Mouse (Mus musculus) heart, embryonic 14.5 days (tissue): ENCODE results near the gene Spats2l. TPM values are rescaled to one million over a fixed set of nuclear protein-coding genes. Genes with fewer than 3 reads are reported as not detected.

Experiments used
- ATAC-seq: fragments of 200-750 bp; cut with Nextera tagmentation; 2 replicates; pipeline ENCODE4 v1.8.0; 2017; ENCODE audit warnings: low read depth, moderate TSS enrichment; ENCODE audit not compliant: insufficient number of reproducible peaks, insufficient read depth, low FRiP score
- H3K27ac ChIP-seq, 2 experiments: fragments of 200-500 bp in 1 of 2; fragments of 300-500 bp in 1 of 2; sonication (generic) in 1 of 2; replicated peaks in 1 of 2; 2 replicates each; pipeline ENCODE4 v1.5.1; 2012 to 2014; ENCODE audit warnings: low read depth in 2 of 2, low read length in 2 of 2, control low read depth in 1 of 2, mild to moderate bottlenecking in 1 of 2, mixed read lengths in 1 of 2; ENCODE audit not compliant: control insufficient read depth in 1 of 2, insufficient read depth in 1 of 2
- H3K27me3 ChIP-seq: fragments of 300-500 bp; sonication (generic); 2 replicates; pipeline ENCODE4 v1.6.1; 2014; ENCODE audit warnings: mild to moderate bottlenecking, low read length, control low read depth; ENCODE audit not compliant: control insufficient read depth, insufficient read depth
- H3K36me3 ChIP-seq: fragments of 300-500 bp; sonication (generic); 2 replicates; pipeline ENCODE4 v1.6.1; 2014; ENCODE audit warnings: mild to moderate bottlenecking, control low read depth, low read length, mixed read lengths; ENCODE audit not compliant: control insufficient read depth, insufficient read depth
- H3K4me1 ChIP-seq, 2 experiments: fragments of 200-500 bp in 1 of 2; fragments of 300-500 bp in 1 of 2; sonication (generic) in 1 of 2; 2 replicates each; pipeline ENCODE4 v1.6.1; 2012 to 2014; ENCODE audit warnings: low read length in 2 of 2, control low read depth in 1 of 2, mixed read lengths in 1 of 2; ENCODE audit not compliant: control insufficient read depth in 2 of 2, insufficient read depth in 2 of 2
- H3K4me2 ChIP-seq: fragments of 300-500 bp; sonication (generic); 2 replicates; pipeline ENCODE4 v1.6.1; 2014; ENCODE audit warnings: mild to moderate bottlenecking, low read length
- H3K4me3 ChIP-seq, 2 experiments: fragments of 200-500 bp in 1 of 2; fragments of 300-500 bp in 1 of 2; sonication (generic) in 1 of 2; 2 replicates each; pipeline ENCODE4 v1.5.1; 2012 to 2014; ENCODE audit warnings: low read length in 2 of 2, mild to moderate bottlenecking in 2 of 2, control low read depth in 1 of 2, low read depth in 1 of 2, moderate library complexity in 1 of 2; ENCODE audit not compliant: control insufficient read depth in 1 of 2, insufficient read depth in 1 of 2
- H3K9ac ChIP-seq: fragments of 300-500 bp; sonication (generic); 2 replicates; pipeline ENCODE4 v1.6.1; 2014; ENCODE audit warnings: mild to moderate bottlenecking, low read length
- H3K9me3 ChIP-seq: fragments of 300-500 bp; sonication (generic); 2 replicates; pipeline ENCODE4 v1.6.1; 2016; ENCODE audit warnings: low read length, control low read depth; ENCODE audit not compliant: control insufficient read depth
- WGBS: fragments of 180-500 bp; shearing (Covaris S2); extraction: QIAGEN DNeasy Blood & Tissue Kit; methylation state at CpG from one replicate; pipeline ENCODE4 v1.1.7; 2014; 5-methylcytosine and 5-hydroxymethylcytosine counted together
- polyA plus RNA-seq: library from polyadenylated mRNA; unstranded; fragments of >200 nt; fragmentation: Nextera tagmentation; extraction: Ambion mirVana; gene quantifications from 2 replicates; pipeline ENCODE4 v1.2.1, GENCODE M21; 2014

The Spats2l gene
- polyA plus RNA-seq, 1 experiment from 2014 or later = 70.0 TPM

- WGBS = 77% methylated on average over 4 of the region's 4 CpGs
- ATAC-seq = no peak
Measured at GRCm38 (mm10) chr1:57862024-57862423, 88.1 kb downstream of the Spats2l start.

DNA sequence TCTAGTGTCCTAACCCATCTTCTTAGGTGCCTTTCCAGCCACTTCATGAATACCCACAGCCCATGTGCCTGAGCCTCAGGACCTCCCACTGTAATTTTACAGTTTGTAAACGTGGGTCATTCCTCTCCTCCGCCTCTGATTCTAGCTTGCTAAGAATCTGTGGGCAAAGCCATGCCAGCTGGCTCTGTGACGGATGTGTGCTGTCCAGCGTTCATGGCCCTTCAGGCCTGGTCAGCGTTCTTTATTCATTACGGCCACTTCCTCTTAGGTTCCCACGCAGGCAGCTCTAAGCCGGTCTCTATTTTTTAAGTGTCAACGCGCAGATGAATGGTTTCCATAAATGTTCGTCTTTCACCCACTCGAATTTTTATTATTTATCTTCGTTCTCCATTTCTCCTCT is 94.7 kb downstream of the Spats2l start:
- no peaks in the 10 kb centered on the region for H3K9me3 ChIP-seq
- H3K27me3 ChIP-seq = no peaks in the 10 kb centered on the region
- no peak for ATAC-seq
- peaks cover 0 to 9% of the 10 kb centered on the region in 2 experiments; a peak in 2 of 4 replicates for H3K4me1 ChIP-seq
- no peak overlapping the region for H3K4me3 ChIP-seq
- no peaks in the 10 kb centered on the region for H3K36me3 ChIP-seq
- no peak overlapping the region for H3K27ac ChIP-seq
- no peak overlapping the region for H3K9ac ChIP-seq
- WGBS = 60% methylated on average over 13 of the region's 13 CpGs
- H3K4me2 ChIP-seq = no peak overlapping the region

More at GRCm38 (mm10) chr1:57862024-57862423, 88.1 kb downstream of the Spats2l start:
- Histone ChIP-seq H3K36me3 (no peaks in the 10 kb centered on the region), H3K9me3 (peaks cover 3% of the 10 kb centered on the region; the same call in 1 of the 2 replicates), H3K4me1 (peaks cover 0 to 7% of the 10 kb centered on the region in 2 experiments; a peak in 1 of 4 replicates), H3K4me3 (no peak overlapping the region), H3K27ac (no peak overlapping the region), H3K27me3 (no peaks in the 10 kb centered on the region), H3K9ac (no peak overlapping the region), H3K4me2 (no peak overlapping the region)

GRCm38 (mm10) chr1:57872006-57872405 is 98.0 kb downstream of the Spats2l start:
- Histone ChIP-seq H3K36me3 (no peaks in the 10 kb centered on the region), H3K4me2 (no peak overlapping the region), H3K27me3 (no peaks in the 10 kb centered on the region), H3K4me3 (no peak overlapping the region), H3K27ac (no peak overlapping the region), H3K9ac (no peak overlapping the region), H3K9me3 (no peaks in the 10 kb centered on the region), H3K4me1 (peaks cover 0 to 2% of the 10 kb centered on the region in 2 experiments; a peak in 1 of 4 replicates)
- ATAC-seq = no peak
- 67% methylated on average over 3 of the region's 3 CpGs for WGBS

DNA sequence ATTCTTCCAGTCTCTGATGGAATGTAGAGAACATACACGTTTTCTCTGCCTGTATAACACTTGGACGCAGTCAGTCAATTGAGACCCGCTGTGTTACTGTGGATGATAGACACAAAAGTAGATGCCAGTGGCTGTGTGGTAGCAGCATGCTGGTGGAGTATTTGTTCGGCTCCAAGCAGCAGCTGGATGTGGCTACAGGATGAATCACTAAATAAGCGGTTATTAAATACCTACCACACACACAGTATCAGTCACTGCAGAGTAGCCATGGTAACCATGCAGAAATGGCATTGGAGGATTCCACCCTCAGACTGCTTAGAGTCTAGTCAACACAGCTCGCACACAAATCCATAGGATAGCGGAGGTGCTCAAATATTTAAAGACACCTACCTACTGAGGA is 100.0 kb downstream of the Spats2l start:
- no peak overlapping the region for H3K27ac ChIP-seq
- 81% methylated on average over 7 of the region's 7 CpGs for WGBS

DNA sequence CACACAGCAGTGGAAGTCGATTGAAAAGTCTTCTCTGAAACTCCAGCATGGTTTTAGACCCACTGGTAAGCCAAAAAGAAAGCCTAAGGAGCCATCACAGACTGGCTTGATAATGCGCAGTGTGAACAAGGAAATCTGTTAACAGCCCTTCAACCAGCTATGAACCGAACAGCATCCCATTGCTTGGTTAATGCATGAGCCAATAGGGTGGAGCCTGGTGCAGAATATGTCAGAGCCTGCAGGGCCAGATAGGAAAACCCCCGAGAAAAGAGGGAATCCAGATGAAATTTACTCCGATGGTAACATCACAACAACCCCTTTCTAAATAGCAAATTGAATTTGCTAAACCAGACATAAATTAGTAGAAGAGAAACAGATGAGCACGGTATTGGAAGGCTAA is 101.1 kb downstream of the Spats2l start:
- Histone ChIP-seq H3K4me2 (no peak overlapping the region), H3K36me3 (no peaks in the 10 kb centered on the region), H3K4me3 (no peak overlapping the region), H3K27me3 (no peaks in the 10 kb centered on the region), H3K4me1 (peaks cover 0 to 2% of the 10 kb centered on the region in 2 experiments; a peak in 1 of 4 replicates), H3K9me3 (no peaks in the 10 kb centered on the region), H3K9ac (no peak overlapping the region), H3K27ac (no peak overlapping the region)
- WGBS = 60% methylated on average over 6 of the region's 6 CpGs
- no peak for ATAC-seq

More for the DNA sequence above, 100.0 kb downstream of the Spats2l start:
- no peaks in the 10 kb centered on the region for H3K36me3 ChIP-seq
- H3K4me2 ChIP-seq = no peak overlapping the region
- H3K9me3 ChIP-seq = no peaks in the 10 kb centered on the region
- ATAC-seq = no peak
- no peak overlapping the region for H3K9ac ChIP-seq
- H3K4me1 ChIP-seq = peaks cover 0 to 2% of the 10 kb centered on the region in 2 experiments; a peak in 1 of 4 replicates
- H3K27me3 ChIP-seq = no peaks in the 10 kb centered on the region
- no peak overlapping the region for H3K4me3 ChIP-seq

- H3K27ac ChIP-seq = no peak overlapping the region
- H3K4me3 ChIP-seq = no peak overlapping the region
- 68% methylated on average over 7 of the region's 7 CpGs for WGBS
- no peak for ATAC-seq
- no peaks in the 10 kb centered on the region for H3K9me3 ChIP-seq
- H3K4me2 ChIP-seq = no peak overlapping the region
- H3K9ac ChIP-seq = no peak overlapping the region
- 0 out of 2 replicates have a peak, but pooled peaks cover 2% of the 10 kb centered on the region for H3K36me3 ChIP-seq
- H3K27me3 ChIP-seq = no peaks in the 10 kb centered on the region
- peaks cover 0 to 2% of the 10 kb centered on the region in 2 experiments; a peak in 1 of 4 replicates for H3K4me1 ChIP-seq
Measured at GRCm38 (mm10) chr1:57875512-57875911, 101.5 kb downstream of the Spats2l start.

DNA sequence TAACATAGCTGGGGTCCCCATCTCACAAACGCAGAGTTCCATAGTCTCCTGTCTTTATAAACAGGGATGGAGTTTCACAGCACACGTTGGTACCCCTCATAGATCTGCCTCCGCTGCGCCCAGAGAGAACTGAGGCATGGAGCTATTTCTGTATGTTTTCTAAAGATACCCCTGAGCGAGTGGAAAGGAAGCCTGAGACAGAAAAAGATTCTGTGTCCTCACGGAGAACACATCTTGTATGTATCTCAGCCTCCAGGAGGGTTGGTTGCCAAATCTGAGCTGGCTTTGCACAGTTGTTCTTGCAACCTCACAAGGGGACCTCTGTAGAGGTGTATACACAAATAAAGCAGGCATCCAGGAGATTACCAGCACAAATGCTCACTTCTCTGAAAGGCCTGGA is 105.0 kb downstream of the Spats2l start:
- no peaks in the 10 kb centered on the region for H3K27me3 ChIP-seq
- H3K9me3 ChIP-seq = no peaks in the 10 kb centered on the region
- no peak overlapping the region for H3K27ac ChIP-seq
- H3K36me3 ChIP-seq = 0 out of 2 replicates have a peak, but pooled peaks cover 7% of the 10 kb centered on the region
- H3K9ac ChIP-seq = no peak overlapping the region
- H3K4me2 ChIP-seq = no peak overlapping the region
- no peak overlapping the region for H3K4me3 ChIP-seq
- 78% methylated on average over 6 of the region's 6 CpGs for WGBS
- no peaks in the 10 kb centered on the region for H3K4me1 ChIP-seq
- ATAC-seq = no peak

GRCm38 (mm10) chr1:57884867-57885266 is 110.9 kb downstream of the Spats2l start:
- H3K36me3 ChIP-seq = peaks cover 15% of the 10 kb centered on the region; the same call in 1 of the 2 replicates
- no peaks in the 10 kb centered on the region for H3K27me3 ChIP-seq
- ATAC-seq = no peak
- 47% methylated on average over 2 of the region's 2 CpGs for WGBS
- no peak overlapping the region for H3K27ac ChIP-seq
- no peaks in the 10 kb centered on the region for H3K9me3 ChIP-seq
- peaks cover 6 to 7% of the 10 kb centered on the region in 2 experiments for H3K4me1 ChIP-seq
- no peak overlapping the region for H3K4me2 ChIP-seq
- no peak overlapping the region for H3K4me3 ChIP-seq
- H3K9ac ChIP-seq = no peak overlapping the region
